Mouse (Mus musculus) gastrocnemius, postnatal 14 days (tissue): ENCODE results near the gene Mrps31. TPM values are rescaled to one million over a fixed set of nuclear protein-coding genes. Genes with fewer than 3 reads are reported as not detected.

Experiments used
- total RNA-seq, 2 experiments: library from RNA; stranded (reverse); gene quantifications; 2 replicates each; pipeline ENCODE4 v1.2.3; 2021

Gene Mrps31
- total RNA-seq, 2 experiments from 2014 or later, result 35.9 to 39.3 TPM

Other genes with a start within 250 kb of the Mrps31 start
- gene Nek3, start 244.9 kb upstream of the Mrps31 start, total RNA-seq, result 1 to 10 TPM; 2.5 to 3.6 TPM
- 1 to 10 TPM; 2.9 to 3.2 TPM for gene Ckap2, start 225.5 kb upstream of the Mrps31 start, total RNA-seq
- 10 to 100 TPM; 27.3 to 27.4 TPM for gene Vps36, start 218.6 kb upstream of the Mrps31 start, total RNA-seq
- gene Thsd1, start 184.0 kb upstream of the Mrps31 start, total RNA-seq, result 1 to 10 TPM; 4.1 to 4.2 TPM
- not detected for gene Tpte, start 127.9 kb upstream of the Mrps31 start, total RNA-seq
- gene Slc25a15, start 12.8 kb upstream of the Mrps31 start, total RNA-seq, result 10 to 100 TPM; 11.0 to 11.6 TPM